Mouse (Mus musculus) erythroblast, embryonic 14.5 days (primary cell): ENCODE data around the gene Rnf217.

ENCODE experiments used
- GATA1 ChIP-seq: IDR thresholded peaks from 2 replicates; pipeline ENCODE4 v1.6.1; 2012; ENCODE audit warnings: low read length, inconsistent platforms, mixed read lengths
- TAL1 ChIP-seq: IDR thresholded peaks from 3 replicates; pipeline ENCODE4 v1.6.1; 2012; ENCODE audit warnings: low read length, inconsistent platforms, mixed read lengths

DNA sequence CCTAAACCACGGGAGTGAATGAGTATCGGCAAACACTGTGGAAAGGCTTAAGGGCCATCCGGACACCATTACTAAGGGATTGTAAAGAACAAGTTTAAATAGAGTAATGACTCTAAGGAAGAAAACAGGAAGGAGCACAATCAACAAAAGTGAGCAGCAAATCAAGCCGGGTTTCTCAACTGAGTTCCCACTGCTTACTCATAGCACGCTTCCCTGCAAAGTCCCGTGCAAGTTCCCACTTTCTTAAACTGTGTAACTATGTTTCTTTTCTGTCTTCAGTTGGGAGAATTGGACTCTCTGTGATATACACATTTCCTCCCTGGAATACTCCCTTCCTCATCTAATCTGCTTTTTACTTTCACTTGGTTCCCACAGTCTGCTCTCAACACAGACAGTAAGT lies 8.9 kb downstream of the Rnf217 start:
- TF ChIP-seq TAL1 = no peak
- TF ChIP-seq GATA1 = no peak
